Mouse (Mus musculus) layer of hippocampus, adult 2 months (tissue): ENCODE data around the gene Trim25. TPM values are rescaled to one million over a fixed set of nuclear protein-coding genes. Genes with fewer than 3 reads are reported as not detected.

Experiments used
- DNase-seq, 2 experiments: peaks; one replicate each; pipeline ENCODE4 v3.0.0; 2022; ENCODE audit warnings: low spot score in 2 of 2
- H3K27ac ChIP-seq: fragments of 200-600 bp; 2 replicates; pipeline ENCODE4 v1.8.1; 2022
- H3K4me3 ChIP-seq: fragments of 200-600 bp; 2 replicates; pipeline ENCODE4 v1.8.1; 2022; ENCODE audit warnings: mild to moderate bottlenecking
- CTCF ChIP-seq: fragments of 200-600 bp; conservative IDR thresholded peaks from 2 replicates; pipeline ENCODE4 v1.8.1; 2022; ENCODE audit warnings: antibody characterized with exemption, mild to moderate bottlenecking, moderate library complexity
- total RNA-seq, 2 experiments: library from RNA; stranded (reverse); gene quantifications; 2 replicates each; pipeline ENCODE4 v1.2.3; 2021

Gene Trim25
- total RNA-seq, 2 experiments from 2014 or later, result 4.8 to 4.9 TPM

DNA sequence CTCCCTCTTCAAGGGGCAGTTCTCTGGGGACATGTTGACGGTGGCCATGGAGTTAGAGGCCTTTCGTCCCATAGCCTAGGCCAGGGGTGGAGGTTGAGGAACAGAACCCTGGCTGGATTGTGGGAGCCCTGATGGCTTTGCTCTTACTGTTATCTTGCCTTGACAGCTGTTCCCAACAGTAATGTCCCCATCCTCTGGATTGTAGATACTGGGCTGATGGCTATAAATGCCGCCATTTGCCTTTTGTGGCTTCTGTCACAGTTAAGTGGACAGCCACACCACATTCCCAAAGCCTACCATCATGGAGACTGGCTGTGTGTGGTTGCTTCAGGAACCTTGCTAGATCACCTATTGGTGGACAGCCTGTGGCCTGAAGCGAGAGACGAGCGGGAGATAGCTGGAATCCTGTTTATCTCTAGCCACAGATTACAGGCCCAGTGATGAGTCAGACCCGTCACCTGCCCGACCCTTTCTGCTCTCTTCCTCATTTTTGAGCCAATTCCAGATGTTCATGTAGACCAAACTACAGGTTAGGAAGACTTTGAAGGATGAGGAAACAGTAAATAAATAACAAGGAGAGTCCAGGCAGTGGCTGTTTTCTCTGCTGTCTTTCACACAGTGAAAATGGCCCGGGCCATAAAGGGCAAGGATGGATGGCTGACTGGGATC, 18.5 kb downstream of the Trim25 start:
- Histone ChIP-seq H3K27ac (no peak overlapping the region), H3K4me3 (no peak overlapping the region)
- TF ChIP-seq CTCF, result no peak
- DNase-seq, result no peak

GRCm38 (mm10) chr11:89020681-89021305, 21.6 kb downstream of the Trim25 start:
- TF ChIP-seq CTCF, result peak; percentile 62

GRCm38 (mm10) chr11:89021687-89022086, 22.5 kb downstream of the Trim25 start:
- no peak overlapping the region for H3K27ac ChIP-seq
- no peak for TF ChIP-seq CTCF
- H3K4me3 ChIP-seq, result no peak overlapping the region
- no peak for DNase-seq

More at GRCm38 (mm10) chr11:89020681-89021305, 21.6 kb downstream of the Trim25 start:
- H3K27ac ChIP-seq, result no peak overlapping the region
- no peak for DNase-seq
- H3K4me3 ChIP-seq, result no peak overlapping the region

GRCm38 (mm10) chr11:89022120-89022731, 23.1 kb downstream of the Trim25 start:
- no peak for TF ChIP-seq CTCF
- no peak overlapping the region for H3K27ac ChIP-seq
- no peak for DNase-seq

GRCm38 (mm10) chr11:89023477-89023876, 24.3 kb downstream of the Trim25 start:
- no peak for DNase-seq
- H3K4me3 ChIP-seq, result no peak overlapping the region
- H3K27ac ChIP-seq, result no peak overlapping the region
- TF ChIP-seq CTCF, result no peak

More at GRCm38 (mm10) chr11:89022120-89022731, 23.1 kb downstream of the Trim25 start:
- no peak overlapping the region for H3K4me3 ChIP-seq

DNA sequence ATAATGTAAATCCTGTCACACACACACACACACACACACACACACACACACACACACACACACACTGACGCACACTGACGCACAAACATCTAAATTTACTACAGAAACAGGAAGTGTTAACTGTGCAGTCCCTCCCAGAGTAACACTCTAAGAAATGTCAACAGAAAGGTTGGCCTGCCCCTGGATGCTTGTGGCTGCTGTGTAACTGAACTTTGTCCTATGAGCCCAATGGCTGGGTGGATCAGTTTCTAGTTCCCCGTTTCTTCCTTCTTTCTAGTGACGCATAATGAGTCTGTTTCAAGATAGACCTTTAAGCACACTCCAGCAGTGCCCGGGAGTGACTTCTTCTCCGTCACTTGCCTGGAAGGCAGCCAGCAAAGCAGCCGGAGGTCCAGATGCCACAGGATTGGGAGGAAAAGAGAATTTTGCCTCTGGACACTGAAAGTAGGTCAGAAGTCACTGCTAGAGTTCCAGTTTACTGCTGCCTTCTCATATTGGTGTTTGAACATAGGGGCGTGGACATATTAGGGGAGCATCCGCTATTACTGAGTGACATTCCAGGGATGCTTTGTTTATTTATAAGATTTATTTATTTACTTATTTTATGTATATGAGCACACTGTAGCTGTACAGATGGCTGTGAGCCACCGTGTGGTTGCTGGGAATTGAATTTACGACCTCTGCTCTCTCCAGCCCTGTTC, 25.2 kb downstream of the Trim25 start:
- H3K4me3 ChIP-seq, result no peak overlapping the region
- TF ChIP-seq CTCF, result no peak
- 0 out of 2 replicates have a peak overlapping the region, but pooled peaks have one; percentile 1 for H3K27ac ChIP-seq
- DNase-seq, result peak in 1 of 2 experiments; percentile 14

- H3K4me3 ChIP-seq, result no peak overlapping the region
- TF ChIP-seq CTCF, result no peak
- no peak for DNase-seq
- H3K27ac ChIP-seq, result no peak overlapping the region
These were observed 26.4 kb downstream of the Trim25 start for GRCm38 (mm10) chr11:89025603-89026002.

DNA sequence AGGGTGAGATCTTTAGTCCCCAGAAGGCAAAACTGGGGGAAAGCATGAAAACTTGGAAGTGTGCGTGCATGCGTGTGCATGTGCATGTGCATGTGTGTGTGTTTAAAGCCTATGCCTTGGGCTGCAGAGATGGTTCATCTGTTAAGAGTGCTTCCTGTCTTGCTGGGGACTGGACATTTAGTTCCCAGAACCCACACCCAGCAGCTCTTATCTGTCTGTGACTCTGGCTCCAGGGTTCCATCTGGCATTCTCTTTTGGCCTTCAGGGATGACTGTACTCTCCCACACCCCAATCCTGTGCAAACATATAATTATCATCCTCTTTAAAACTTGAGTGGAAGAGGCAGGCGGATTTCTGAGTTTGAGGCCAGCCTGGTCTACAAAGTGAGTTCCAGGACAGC, 26.9 kb downstream of the Trim25 start:
- no peak for TF ChIP-seq CTCF
- Histone ChIP-seq H3K4me3 (no peak overlapping the region), H3K27ac (no peak overlapping the region)
- DNase-seq, result no peak

GRCm38 (mm10) chr11:89027955-89028361, 28.8 kb downstream of the Trim25 start:
- H3K4me3 ChIP-seq, result no peak overlapping the region
- H3K27ac ChIP-seq, result no peak overlapping the region
- no peak for DNase-seq
- TF ChIP-seq CTCF, result no peak

DNA sequence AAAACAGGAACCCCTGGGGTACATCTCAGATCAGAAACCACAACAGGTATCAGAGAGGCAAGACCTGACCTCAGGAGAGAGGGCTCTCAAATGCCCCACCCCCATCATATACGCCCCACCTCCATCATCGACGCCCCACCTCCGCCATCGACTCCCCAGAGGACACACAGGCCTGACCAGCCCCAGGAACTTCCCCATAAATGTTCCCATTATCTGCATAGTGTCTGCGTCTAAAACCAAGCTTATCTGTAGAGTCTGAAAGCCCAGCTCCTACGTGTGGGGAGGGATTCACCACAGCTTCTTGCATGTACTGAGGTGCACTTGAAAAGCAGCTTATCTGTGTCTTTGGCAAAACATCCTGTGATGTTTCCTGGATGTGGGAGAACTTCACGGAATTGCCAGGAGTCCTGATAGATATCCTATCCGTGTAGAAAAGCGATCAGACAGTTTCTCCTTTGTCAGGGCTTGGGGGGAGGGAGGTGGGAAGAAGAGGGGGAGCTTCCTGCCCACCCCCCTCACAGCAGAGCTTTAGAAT, 29.8 kb downstream of the Trim25 start:
- no peak overlapping the region for H3K27ac ChIP-seq
- H3K4me3 ChIP-seq, result no peak overlapping the region
- DNase-seq, result no peak
- TF ChIP-seq CTCF, result no peak

DNA sequence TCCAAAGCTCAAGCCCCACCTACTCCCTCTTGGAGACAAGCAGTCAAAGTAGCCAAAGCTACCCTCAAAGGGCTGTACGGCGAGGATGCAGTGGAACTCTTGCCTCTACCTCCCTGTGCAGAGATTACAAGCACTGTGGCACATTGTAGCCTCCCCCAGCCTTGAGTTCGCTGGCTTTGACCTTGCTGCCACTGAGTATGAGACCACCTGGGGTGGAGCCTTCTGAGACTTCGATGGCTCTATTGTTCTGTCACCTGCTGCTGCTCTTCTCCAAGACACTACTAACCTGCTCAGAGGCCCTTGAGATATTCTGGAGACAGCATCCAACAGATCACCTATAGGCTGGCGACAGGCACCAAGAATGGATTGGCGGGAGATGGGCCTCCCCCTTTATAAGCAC, 31.4 kb downstream of the Trim25 start:
- no peak overlapping the region for H3K27ac ChIP-seq
- TF ChIP-seq CTCF, result no peak
- H3K4me3 ChIP-seq, result no peak overlapping the region
- DNase-seq, result no peak

- Histone ChIP-seq H3K4me3 (no peak overlapping the region), H3K27ac (no peak overlapping the region)
- no peak for DNase-seq
- TF ChIP-seq CTCF, result no peak
These were observed 32.0 kb downstream of the Trim25 start for GRCm38 (mm10) chr11:89031189-89031588.

GRCm38 (mm10) chr11:89034592-89034991, 35.4 kb downstream of the Trim25 start:
- Histone ChIP-seq H3K27ac (no peak overlapping the region), H3K4me3 (no peak overlapping the region)
- no peak for DNase-seq
- TF ChIP-seq CTCF, result peak; percentile 55
